Mouse (Mus musculus) hindbrain, embryonic 16.5 days (tissue): Measurements from ENCODE around the gene 4930415O20Rik. TPM values are rescaled to one million over a fixed set of nuclear protein-coding genes. Genes with fewer than 3 reads are reported as not detected.
A peak's percentile ranks its signal among the peaks of the same experiment; 100 is the strongest.

Source experiments
- ATAC-seq: fragments of 200-750 bp; cut with Nextera tagmentation; 2 replicates; pipeline ENCODE4 v1.8.0; 2017; ENCODE audit warnings: moderate TSS enrichment, moderate library complexity
- H3K27ac ChIP-seq: fragments of 300-500 bp; sonication (generic); 2 replicates; pipeline ENCODE4 v1.5.1; 2014; ENCODE audit warnings: low read depth, mild to moderate bottlenecking, control low read depth, low read length, moderate library complexity
- H3K27me3 ChIP-seq: fragments of 300-500 bp; sonication (generic); replicated peaks from 2 replicates; pipeline ENCODE4 v1.6.1; 2014; ENCODE audit warnings: low read length; ENCODE audit not compliant: control insufficient read depth, insufficient read depth
- H3K36me3 ChIP-seq: fragments of 300-500 bp; sonication (generic); 2 replicates; pipeline ENCODE4 v1.6.1; 2014; ENCODE audit warnings: mild to moderate bottlenecking, low read length, moderate library complexity, mixed read lengths; ENCODE audit not compliant: control insufficient read depth, insufficient read depth
- H3K4me1 ChIP-seq: fragments of 300-500 bp; sonication (generic); 2 replicates; pipeline ENCODE4 v1.6.1; 2014; ENCODE audit warnings: low read depth, low read length; ENCODE audit not compliant: control insufficient read depth, insufficient read depth
- H3K4me2 ChIP-seq: fragments of 300-500 bp; sonication (generic); 2 replicates; pipeline ENCODE4 v1.6.1; 2014; ENCODE audit warnings: mild to moderate bottlenecking, low read length, control low read depth, moderate library complexity
- H3K4me3 ChIP-seq: fragments of 300-500 bp; sonication (generic); 2 replicates; pipeline ENCODE4 v1.5.1; 2014; ENCODE audit warnings: mild to moderate bottlenecking, low read length, control low read depth, moderate library complexity
- H3K9ac ChIP-seq: fragments of 300-500 bp; sonication (generic); 2 replicates; pipeline ENCODE4 v1.6.1; 2014; ENCODE audit warnings: low read depth, mild to moderate bottlenecking, control low read depth, low read length, moderate library complexity
- H3K9me3 ChIP-seq: fragments of 300-500 bp; sonication (generic); 2 replicates; pipeline ENCODE4 v1.6.1; 2014; ENCODE audit warnings: mild to moderate bottlenecking, low read length, moderate library complexity; ENCODE audit not compliant: control insufficient read depth
- WGBS: fragments of 180-500 bp; shearing (Covaris S2); extraction: QIAGEN DNeasy Blood & Tissue Kit; methylation state at CpG from one replicate; pipeline ENCODE4 v1.1.7; 2014; 5-methylcytosine and 5-hydroxymethylcytosine counted together
- polyA plus RNA-seq: library from polyadenylated mRNA; unstranded; fragments of >200 nt; fragmentation: Nextera tagmentation; extraction: Ambion mirVana; gene quantifications from 2 replicates; pipeline ENCODE4 v1.2.1, GENCODE M21; 2015

The 4930415O20Rik gene
- polyA plus RNA-seq, 1 experiment from 2014 or later = 0.30 TPM

DNA sequence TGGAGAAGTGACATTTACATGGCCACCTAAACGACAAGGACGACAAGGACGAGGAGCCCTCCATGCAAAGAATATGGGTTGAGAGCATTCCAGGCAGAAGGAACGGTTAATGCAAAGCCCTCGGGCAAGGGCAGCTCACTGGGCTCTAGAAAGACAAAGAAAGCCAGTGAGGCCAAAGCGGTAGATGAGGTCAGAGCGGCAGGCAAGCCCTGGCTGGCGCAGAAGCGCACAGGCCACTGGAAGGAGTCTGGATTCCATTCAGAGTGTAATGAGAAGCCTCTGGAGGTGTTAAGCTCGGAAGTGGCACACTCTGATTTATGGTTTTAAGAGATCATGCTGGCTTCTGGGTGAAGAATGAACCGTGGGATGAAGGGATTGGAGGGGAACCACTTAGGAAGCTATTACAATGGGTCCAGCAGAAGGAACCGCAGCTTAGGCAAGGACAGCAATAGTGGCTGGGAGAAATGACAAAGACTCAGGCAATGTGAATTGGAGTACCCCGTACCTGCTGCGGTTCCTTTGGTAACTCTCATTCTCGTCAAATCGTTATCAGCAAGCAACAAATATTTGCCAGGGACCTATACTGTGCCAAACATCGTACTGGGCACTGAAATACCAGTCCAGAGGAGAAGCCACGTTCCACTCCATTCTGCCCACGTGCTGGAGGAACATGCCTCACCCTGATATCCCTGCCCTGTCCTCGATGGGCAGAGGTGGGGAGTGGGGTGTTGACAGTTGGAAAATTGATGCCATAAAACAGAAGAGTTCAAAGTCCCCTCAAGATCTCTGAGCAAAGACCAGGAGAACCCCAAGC lies 45.8 kb downstream of the 4930415O20Rik start:
- peaks cover 7% of the 10 kb centered on the region for H3K4me1 ChIP-seq
- no peak overlapping the region for H3K4me3 ChIP-seq
- no peak overlapping the region for H3K27ac ChIP-seq
- H3K36me3 ChIP-seq = no peaks in the 10 kb centered on the region
- no peaks in the 10 kb centered on the region for H3K9me3 ChIP-seq
- ATAC-seq = no peak
- no peaks in the 10 kb centered on the region for H3K27me3 ChIP-seq
- H3K9ac ChIP-seq = no peak overlapping the region
- WGBS = 50% methylated on average over 20 of the region's 20 CpGs
- peak overlapping the region; percentile 17; the same call in 1 of the 2 replicates for H3K4me2 ChIP-seq

DNA sequence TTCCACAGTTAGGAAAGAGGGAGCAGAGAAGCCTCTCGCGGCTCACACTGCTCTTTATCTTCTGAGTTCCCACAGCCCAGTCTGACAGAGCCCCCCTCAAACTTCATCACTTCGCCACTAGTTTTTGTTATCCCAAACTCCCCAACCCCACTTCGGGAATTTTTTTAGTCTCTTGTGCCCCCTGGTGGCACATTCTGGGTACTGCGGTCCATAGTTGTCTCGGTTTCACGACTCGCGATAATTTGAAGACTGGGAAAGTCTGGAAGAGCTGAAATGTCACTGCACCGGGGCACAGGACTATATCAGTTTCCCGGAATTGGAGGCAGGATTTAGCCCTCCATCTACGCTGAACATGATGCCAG lies 46.4 kb downstream of the 4930415O20Rik start:
- Histone ChIP-seq H3K4me3 (no peak overlapping the region), H3K9ac (no peak overlapping the region), H3K9me3 (no peaks in the 10 kb centered on the region), H3K27ac (no peak overlapping the region), H3K36me3 (no peaks in the 10 kb centered on the region), H3K27me3 (no peaks in the 10 kb centered on the region), H3K4me1 (peaks cover 7% of the 10 kb centered on the region), H3K4me2 (peak overlapping the region; percentile 17; the same call in 1 of the 2 replicates)
- no peak for ATAC-seq
- under 1% methylated on average over 12 of the region's 12 CpGs for WGBS

GRCm38 (mm10) chr15:98622199-98622598 lies 51.4 kb downstream of the 4930415O20Rik start:
- Histone ChIP-seq H3K4me1 (peaks cover 2% of the 10 kb centered on the region), H3K36me3 (no peaks in the 10 kb centered on the region), H3K9me3 (no peaks in the 10 kb centered on the region), H3K9ac (peak overlapping the region; percentile 18; the same call in 1 of the 2 replicates), H3K4me2 (no peak overlapping the region), H3K27me3 (no peaks in the 10 kb centered on the region), H3K4me3 (no peak overlapping the region), H3K27ac (no peak overlapping the region)
- no peak for ATAC-seq
- 10% methylated on average over 7 of the region's 7 CpGs for WGBS

- Histone ChIP-seq H3K36me3 (no peaks in the 10 kb centered on the region), H3K9ac (no peak overlapping the region), H3K27me3 (no peaks in the 10 kb centered on the region), H3K27ac (no peak overlapping the region), H3K9me3 (no peaks in the 10 kb centered on the region), H3K4me1 (peaks cover 2% of the 10 kb centered on the region), H3K4me2 (no peak overlapping the region), H3K4me3 (no peak overlapping the region)
- WGBS = 21% methylated on average over 6 of the region's 6 CpGs
- no peak for ATAC-seq
Observed at GRCm38 (mm10) chr15:98622721-98623120, 51.9 kb downstream of the 4930415O20Rik start.

DNA sequence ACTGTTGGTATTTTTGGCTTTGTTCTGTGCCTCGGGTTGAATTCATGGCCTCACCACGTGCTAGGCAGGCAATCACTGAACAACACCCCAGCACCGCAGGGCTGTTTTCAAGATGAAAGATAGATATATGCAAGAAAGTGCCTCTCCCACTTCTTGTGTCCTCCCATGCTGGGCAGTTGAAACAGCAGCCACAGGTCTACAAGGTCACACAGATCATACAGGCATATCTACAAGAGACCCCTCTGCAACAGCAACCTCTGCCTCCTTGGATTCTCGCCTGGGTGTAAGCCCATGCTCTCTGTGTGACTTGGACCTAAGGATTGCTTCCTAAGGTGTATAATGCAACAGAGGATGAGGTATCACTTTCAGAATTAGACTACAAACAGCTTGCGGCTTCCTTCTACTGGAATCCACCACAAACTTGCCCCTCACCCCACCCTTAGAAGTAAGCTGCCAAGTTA lies 52.6 kb downstream of the 4930415O20Rik start:
- no peak overlapping the region for H3K4me3 ChIP-seq
- H3K4me1 ChIP-seq = peaks cover 6% of the 10 kb centered on the region
- no peaks in the 10 kb centered on the region for H3K9me3 ChIP-seq
- no peaks in the 10 kb centered on the region for H3K36me3 ChIP-seq
- H3K27ac ChIP-seq = no peak overlapping the region
- ATAC-seq = no peak
- H3K4me2 ChIP-seq = no peak overlapping the region
- H3K27me3 ChIP-seq = no peaks in the 10 kb centered on the region
- WGBS = 55% methylated on average over 5 of the region's 5 CpGs
- no peak overlapping the region for H3K9ac ChIP-seq

GRCm38 (mm10) chr15:98626078-98626477 lies 55.3 kb downstream of the 4930415O20Rik start:
- Histone ChIP-seq H3K4me3 (no peak overlapping the region), H3K9ac (no peak overlapping the region), H3K4me1 (peaks cover 18% of the 10 kb centered on the region), H3K27me3 (peaks cover 4% of the 10 kb centered on the region), H3K9me3 (no peaks in the 10 kb centered on the region), H3K36me3 (no peaks in the 10 kb centered on the region), H3K27ac (no peak overlapping the region), H3K4me2 (no peak overlapping the region)
- 21% methylated on average over 8 of the region's 8 CpGs for WGBS
- ATAC-seq = no peak

DNA sequence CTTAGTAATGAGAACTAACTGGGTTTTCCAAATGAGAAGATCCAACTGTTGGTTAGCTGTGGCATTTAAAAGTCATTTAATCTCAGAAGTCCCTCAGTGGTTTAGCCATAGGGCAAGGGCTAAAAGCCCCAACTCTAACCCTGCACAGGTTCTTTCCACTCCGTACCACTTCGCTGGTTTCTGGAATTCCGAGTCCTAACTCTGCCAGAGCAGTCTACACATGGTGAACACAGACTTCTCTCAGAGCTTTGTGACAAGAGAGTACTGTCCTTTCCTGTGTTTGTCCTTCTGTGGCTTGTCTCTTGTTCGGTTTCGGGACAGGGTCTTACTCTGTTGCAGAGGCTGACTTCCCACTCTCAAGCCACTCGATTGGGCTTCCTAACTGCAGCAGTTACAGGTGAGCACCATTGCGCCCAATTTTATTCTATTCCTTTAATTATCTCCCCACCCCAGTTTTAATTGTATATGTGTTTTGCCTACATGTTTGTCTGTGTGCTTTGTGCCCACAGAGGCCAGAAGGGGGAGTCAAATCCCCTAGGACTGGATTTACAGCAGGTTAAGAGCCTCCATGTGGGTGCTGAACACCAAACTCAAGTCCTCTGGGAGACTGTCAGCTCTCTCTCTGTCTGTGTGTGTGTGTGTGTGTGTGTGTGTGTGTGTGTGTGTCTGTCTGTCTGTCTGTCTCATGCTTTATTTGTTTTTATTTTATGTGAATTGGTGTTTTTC lies 55.8 kb downstream of the 4930415O20Rik start:
- Histone ChIP-seq H3K9ac (no peak overlapping the region), H3K4me3 (no peak overlapping the region), H3K4me1 (peaks cover 24% of the 10 kb centered on the region), H3K27ac (no peak overlapping the region), H3K27me3 (peaks cover 4% of the 10 kb centered on the region), H3K4me2 (no peak overlapping the region), H3K9me3 (no peaks in the 10 kb centered on the region), H3K36me3 (no peaks in the 10 kb centered on the region)
- ATAC-seq = no peak
- 81% methylated on average over 7 of the region's 7 CpGs for WGBS

DNA sequence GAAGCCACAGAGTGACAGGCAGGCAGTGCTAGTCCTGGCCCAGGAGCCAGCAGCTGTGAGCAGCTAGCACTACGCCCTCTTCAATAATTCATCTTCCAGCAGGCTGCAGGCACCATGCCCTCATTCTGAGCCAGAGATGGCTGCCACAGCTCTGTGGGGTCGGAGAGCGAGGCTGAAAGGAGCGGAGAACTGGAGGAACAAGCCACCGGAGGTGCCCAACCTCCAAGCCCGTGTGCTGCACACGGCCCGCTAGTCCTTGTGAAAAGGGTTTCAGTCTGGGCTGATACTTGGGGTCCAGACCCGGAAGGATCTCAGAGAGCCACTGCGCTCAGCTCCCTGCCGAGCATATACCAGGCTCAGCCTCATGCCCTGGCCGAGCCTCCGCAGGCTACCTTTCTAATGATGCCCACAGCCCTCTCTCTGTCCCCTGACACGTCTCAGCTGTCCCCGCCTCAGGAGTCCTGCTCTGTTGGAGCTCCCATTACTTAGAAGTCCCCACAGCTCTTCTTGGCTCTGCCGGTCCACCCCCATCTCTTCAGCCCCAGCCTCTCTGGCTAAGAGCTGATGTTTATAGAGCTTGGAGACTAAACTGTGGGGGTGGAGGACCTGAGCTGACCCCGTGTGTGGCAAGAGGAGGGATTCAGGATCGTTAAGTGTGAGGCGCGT lies 57.9 kb downstream of the 4930415O20Rik start:
- peak overlapping the region; percentile 51 for H3K27ac ChIP-seq
- H3K9ac ChIP-seq = peak overlapping the region; percentile 61
- H3K4me3 ChIP-seq = no peak overlapping the region
- WGBS = 5% methylated on average over 20 of the region's 20 CpGs
- ATAC-seq = peak; percentile 26; the same call in 1 of the 2 replicates
- H3K4me2 ChIP-seq = peak overlapping the region; percentile 53
- H3K36me3 ChIP-seq = no peaks in the 10 kb centered on the region
- peaks cover 4% of the 10 kb centered on the region for H3K27me3 ChIP-seq
- peaks cover 38% of the 10 kb centered on the region for H3K4me1 ChIP-seq
- H3K9me3 ChIP-seq = no peaks in the 10 kb centered on the region

DNA sequence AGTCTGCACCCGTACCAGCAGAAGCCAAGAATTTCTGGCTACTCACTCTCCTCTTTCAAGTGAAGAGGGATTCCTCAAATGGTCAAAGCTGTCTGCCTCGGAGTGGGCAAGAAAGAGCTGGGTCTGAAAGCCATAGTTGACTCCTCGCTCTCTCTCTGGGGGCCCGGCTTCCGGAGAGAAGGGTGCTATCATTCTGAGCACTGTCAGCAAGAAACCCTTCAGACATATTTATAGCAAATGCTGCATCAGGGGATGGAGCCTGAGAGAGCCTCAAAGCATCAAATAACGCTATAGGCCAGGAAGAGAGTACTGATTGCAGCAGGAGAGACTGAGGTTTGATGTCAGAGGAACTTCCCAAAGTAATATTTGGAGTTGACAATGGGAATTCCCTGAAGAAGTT lies 58.7 kb downstream of the 4930415O20Rik start:
- Histone ChIP-seq H3K4me3 (no peak overlapping the region), H3K36me3 (no peaks in the 10 kb centered on the region), H3K27ac (no peak overlapping the region; the same call in 1 of the 2 replicates), H3K4me1 (peaks cover 38% of the 10 kb centered on the region), H3K27me3 (peaks cover 4% of the 10 kb centered on the region), H3K9ac (no peak overlapping the region; the same call in 1 of the 2 replicates), H3K9me3 (no peaks in the 10 kb centered on the region), H3K4me2 (no peak overlapping the region)
- no peak for ATAC-seq
- WGBS = 51% methylated on average over 6 of the region's 6 CpGs
